Comparison of ENCODE assay signal across 10 mouse cellular contexts in the genomic region with DNA sequence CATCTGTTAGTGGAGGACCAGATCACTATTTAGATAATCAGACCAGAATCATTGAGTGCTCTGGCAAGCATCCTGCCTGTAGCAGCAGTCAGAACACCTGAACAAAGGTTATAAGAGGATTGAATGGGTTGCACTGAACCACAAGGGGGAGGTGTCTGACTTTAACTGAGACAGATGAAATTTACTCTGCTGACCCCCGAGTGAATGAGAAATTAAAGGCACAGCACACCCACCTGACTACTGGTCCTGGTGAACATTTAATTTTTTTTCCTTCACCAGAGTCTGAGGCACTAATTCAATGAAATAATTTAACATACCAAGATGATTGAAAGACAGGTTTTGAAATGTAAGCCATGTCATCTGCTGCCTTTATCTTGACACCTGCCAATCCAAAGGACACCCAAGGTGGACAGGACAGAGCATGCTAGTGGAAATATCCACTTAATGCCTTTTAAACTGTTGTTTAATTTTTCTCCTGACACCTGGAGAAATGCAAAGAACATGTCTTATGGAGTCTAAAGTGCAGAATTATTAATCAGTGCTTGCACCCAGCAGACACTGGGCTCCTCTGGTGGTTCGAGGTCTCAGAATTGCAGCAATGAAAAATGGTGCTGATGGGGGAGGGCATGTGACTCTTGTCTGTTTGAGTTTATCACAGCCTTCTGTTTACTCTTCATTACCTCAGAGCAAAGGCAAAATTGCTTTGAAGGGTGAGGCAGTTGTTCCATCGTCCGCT.
A peak's percentile ranks its signal among the peaks of the same experiment; 100 is the strongest.
DNase-seq lines count a peak whose midpoint lies in the region; ATAC-seq and TF ChIP-seq lines count a peak whose summit lies in the region.
"Had no signal": no experiment of that assay in that cellular context is flagged by ENCODE, and none has a peak within 500 bp of the region (broad histone marks: within the 10 kb centered on the region; RNA-seq: fewer than 3 reads in every experiment).

No protein-coding gene starts in this region.

- no peak overlapping the region for H3K4me2 ChIP-seq in lung, postnatal 0 days (replicated peaks; ENCODE audit: low read depth, low read length)
- 0 out of 2 replicates have a peak overlapping the region, but pooled peaks have one; percentile 4 for H3K4me2 ChIP-seq in forebrain, embryonic 13.5 days
- H3K4me2 ChIP-seq in intestine, postnatal 0 days (replicated peaks; ENCODE audit: low read depth), result no peak overlapping the region
- H3K4me2 ChIP-seq: heart, embryonic 15.5 days had no signal

- peak; percentile 42 for TF ChIP-seq CTCF in lung, postnatal 0 days (IDR thresholded peaks at IDR 0.05)
- TF ChIP-seq CTCF in intestine, postnatal 0 days (IDR thresholded peaks at IDR 0.05; ENCODE audit: low read depth), result peak; percentile 57

- H3K4me3 ChIP-seq in lung, postnatal 0 days (ENCODE audit: low read depth, low read length), result no peak overlapping the region
- H3K4me3 ChIP-seq in forebrain, embryonic 13.5 days, result no peak overlapping the region
- H3K4me3 ChIP-seq in intestine, postnatal 0 days (ENCODE audit: low read depth, low read length), result no peak overlapping the region
- H3K4me3 ChIP-seq: heart, embryonic 15.5 days had no signal

- no peak overlapping the region for H3K27ac ChIP-seq in lung, postnatal 0 days (ENCODE audit: low read length)
- H3K27ac ChIP-seq in forebrain, embryonic 13.5 days, result peak overlapping the region; percentile 62
- no peak overlapping the region for H3K27ac ChIP-seq in intestine, postnatal 0 days (ENCODE audit: low read depth, low read length)
- H3K27ac ChIP-seq: heart, embryonic 15.5 days had no signal

- no peak overlapping the region for H3K9ac ChIP-seq in lung, postnatal 0 days (replicated peaks; ENCODE audit: low read depth)
- H3K9ac ChIP-seq in forebrain, embryonic 13.5 days, result no peak overlapping the region
- H3K9ac ChIP-seq in intestine, postnatal 0 days (ENCODE audit: low read depth, low read length), result no peak overlapping the region
- H3K9ac ChIP-seq: heart, embryonic 15.5 days had no signal

- H3K36me3 ChIP-seq in lung, postnatal 0 days (ENCODE audit: insufficient read depth, low read length), result no peaks in the 10 kb centered on the region
- H3K36me3 ChIP-seq in forebrain, embryonic 13.5 days (ENCODE audit: poor library complexity, severe bottlenecking), result no peaks in the 10 kb centered on the region
- no peaks in the 10 kb centered on the region for H3K36me3 ChIP-seq in intestine, postnatal 0 days (ENCODE audit: control insufficient read depth, insufficient read depth)
- H3K36me3 ChIP-seq: heart, embryonic 15.5 days had no signal

- no peaks in the 10 kb centered on the region for H3K27me3 ChIP-seq in lung, postnatal 0 days (replicated peaks; ENCODE audit: insufficient read depth, low read length)
- H3K27me3 ChIP-seq in forebrain, embryonic 13.5 days, result no peaks in the 10 kb centered on the region
- no peaks in the 10 kb centered on the region for H3K27me3 ChIP-seq in intestine, postnatal 0 days (replicated peaks; ENCODE audit: control insufficient read depth, insufficient read depth, low read length)
- H3K27me3 ChIP-seq: heart, embryonic 15.5 days had no signal

- no peak for TF ChIP-seq EP300 in lung, postnatal 0 days (IDR thresholded peaks at IDR 0.05)

- H3K4me1 ChIP-seq in lung, postnatal 0 days (ENCODE audit: insufficient read depth, low read depth, low read length), result no peaks in the 10 kb centered on the region
- H3K4me1 ChIP-seq in forebrain, embryonic 13.5 days, result peaks cover 14% of the 10 kb centered on the region
- H3K4me1 ChIP-seq in intestine, postnatal 0 days (replicated peaks; ENCODE audit: control insufficient read depth, insufficient read depth, low read length), result no peaks in the 10 kb centered on the region
- H3K4me1 ChIP-seq: heart, embryonic 15.5 days had no signal

- 34% methylated on average over 4 of the region's 4 CpGs for WGBS in lung, postnatal 0 days
- WGBS in forebrain, embryonic 13.5 days, result 18% methylated on average over 4 of the region's 4 CpGs
- WGBS in intestine, postnatal 0 days, result 25% methylated on average over 4 of the region's 4 CpGs

- ATAC-seq in lung, postnatal 0 days, result no peak
- peak; percentile 61 for ATAC-seq in forebrain, embryonic 13.5 days
- ATAC-seq in intestine, postnatal 0 days, result no peak

- no peaks in the 10 kb centered on the region for H3K9me3 ChIP-seq in lung, postnatal 0 days (ENCODE audit: low read length)
- H3K9me3 ChIP-seq in forebrain, embryonic 13.5 days (replicated peaks), result no peaks in the 10 kb centered on the region
- no peaks in the 10 kb centered on the region for H3K9me3 ChIP-seq in intestine, postnatal 0 days (ENCODE audit: control insufficient read depth)
- H3K9me3 ChIP-seq: heart, embryonic 15.5 days had no signal

- intact Hi-C loops in left cerebral cortex, postnatal 10 days (cut with DNase I), result no loop called here

- peak; percentile 8 for DNase-seq in lung, postnatal 0 days (ENCODE audit: low spot score)
- no peak for DNase-seq in lung, postnatal 25 days (ENCODE audit: low spot score)
- peak; percentile 72 for DNase-seq in retina, postnatal 1 day
- no peak for DNase-seq in spleen, postnatal 4 days (ENCODE audit: low spot score in 2 of 2)
- no peak for DNase-seq in left cerebral cortex, postnatal 10 days (ENCODE audit: extremely low spot score in 1 of 2, low spot score in 2 of 2)
- DNase-seq in cerebellum, postnatal 25 days, result no peak
- DNase-seq: lung, postnatal 4 days had no signal

Comparison
In these comparisons a context has a peak if more than half of its experiments do, and no peak if none do; other contexts are left out.
1. DNase-seq: peak in lung, postnatal 0 days (single experiment) and retina, postnatal 1 day (single experiment); none in lung, postnatal 25 days (single experiment), spleen, postnatal 4 days (0 of 2), left cerebral cortex, postnatal 10 days (0 of 2) and cerebellum, postnatal 25 days (0 of 2).